Mouse (Mus musculus) embryonic facial prominence, embryonic 12.5 days (tissue): ENCODE results near the gene Elfn2. TPM values are rescaled to one million over a fixed set of nuclear protein-coding genes. Genes with fewer than 3 reads are reported as not detected.
A peak's percentile ranks its signal among the peaks of the same experiment; 100 is the strongest.

Experiments used
- ATAC-seq: fragments of 200-750 bp; cut with Nextera tagmentation; 2 replicates; pipeline ENCODE4 v1.8.0; 2017; ENCODE audit not compliant: insufficient number of reproducible peaks, insufficient read depth, low FRiP score, low TSS enrichment
- H3K27ac ChIP-seq: fragments of 300-500 bp; sonication (generic); 2 replicates; pipeline ENCODE4 v1.5.1; 2016; ENCODE audit warnings: mild to moderate bottlenecking
- H3K27me3 ChIP-seq: fragments of 300-500 bp; sonication (generic); 2 replicates; pipeline ENCODE4 v1.6.1; 2016; ENCODE audit warnings: mild to moderate bottlenecking, moderate library complexity
- H3K36me3 ChIP-seq: fragments of 300-500 bp; sonication (generic); 2 replicates; pipeline ENCODE4 v1.6.1; 2016; ENCODE audit warnings: mild to moderate bottlenecking
- H3K4me1 ChIP-seq: fragments of 300-500 bp; sonication (generic); 2 replicates; pipeline ENCODE4 v1.6.1; 2016
- H3K4me2 ChIP-seq: fragments of 300-500 bp; sonication (generic); replicated peaks from 2 replicates; pipeline ENCODE4 v1.6.1; 2016; ENCODE audit warnings: mild to moderate bottlenecking, moderate library complexity
- H3K4me3 ChIP-seq: fragments of 300-500 bp; sonication (generic); 2 replicates; pipeline ENCODE4 v1.5.1; 2016; ENCODE audit warnings: mild to moderate bottlenecking
- H3K9ac ChIP-seq: fragments of 300-500 bp; sonication (generic); 2 replicates; pipeline ENCODE4 v1.6.1; 2016; ENCODE audit warnings: mild to moderate bottlenecking, moderate library complexity
- H3K9me3 ChIP-seq: fragments of 300-500 bp; sonication (generic); 2 replicates; pipeline ENCODE4 v1.6.1; 2016; ENCODE audit warnings: mild to moderate bottlenecking, moderate library complexity
- WGBS: fragments of 180-500 bp; shearing (Covaris S2); methylation state at CpG from one replicate; pipeline ENCODE4 v1.1.7; 2016; 5-methylcytosine and 5-hydroxymethylcytosine counted together
- polyA plus RNA-seq: library from polyadenylated mRNA; unstranded; fragments of >200 nt; fragmentation: Nextera tagmentation; extraction: Ambion mirVana; gene quantifications from 2 replicates; pipeline ENCODE4 v1.2.1, GENCODE M21; 2016

The Elfn2 gene
- polyA plus RNA-seq, 1 experiment from 2014 or later: 0.06 TPM

GRCm38 (mm10) chr15:78744206-78744605 lies 25.6 kb upstream of the Elfn2 start:
- Histone ChIP-seq H3K4me2 (no peak overlapping the region), H3K4me3 (no peak overlapping the region), H3K4me1 (no peaks in the 10 kb centered on the region), H3K27ac (no peak overlapping the region), H3K27me3 (no peaks in the 10 kb centered on the region), H3K36me3 (no peaks in the 10 kb centered on the region), H3K9ac (no peak overlapping the region), H3K9me3 (no peaks in the 10 kb centered on the region)
- no peak for ATAC-seq
- 2% methylated on average over 5 of the region's 5 CpGs for WGBS

- Histone ChIP-seq H3K27ac (no peak overlapping the region), H3K4me3 (no peak overlapping the region), H3K9ac (no peak overlapping the region), H3K4me2 (no peak overlapping the region), H3K36me3 (no peaks in the 10 kb centered on the region), H3K4me1 (no peaks in the 10 kb centered on the region), H3K27me3 (no peaks in the 10 kb centered on the region), H3K9me3 (no peaks in the 10 kb centered on the region)
- 49% methylated on average over 2 of the region's 10 CpGs for WGBS
- no peak for ATAC-seq
Observed at GRCm38 (mm10) chr15:78742831-78743230, 24.3 kb upstream of the Elfn2 start.

GRCm38 (mm10) chr15:78740662-78741061 lies 22.1 kb upstream of the Elfn2 start:
- Histone ChIP-seq H3K36me3 (no peaks in the 10 kb centered on the region), H3K4me3 (no peak overlapping the region), H3K9ac (no peak overlapping the region), H3K27me3 (0 out of 2 replicates have a peak, but pooled peaks cover 9% of the 10 kb centered on the region), H3K27ac (no peak overlapping the region), H3K4me1 (no peaks in the 10 kb centered on the region), H3K9me3 (no peaks in the 10 kb centered on the region), H3K4me2 (no peak overlapping the region)
- 64% methylated on average over 12 of the region's 12 CpGs for WGBS
- no peak for ATAC-seq

GRCm38 (mm10) chr15:78737146-78737545 lies 18.6 kb upstream of the Elfn2 start:
- Histone ChIP-seq H3K9ac (no peak overlapping the region), H3K27ac (no peak overlapping the region), H3K4me2 (no peak overlapping the region), H3K4me3 (no peak overlapping the region), H3K9me3 (no peaks in the 10 kb centered on the region), H3K36me3 (no peaks in the 10 kb centered on the region), H3K4me1 (no peaks in the 10 kb centered on the region), H3K27me3 (0 out of 2 replicates have a peak, but pooled peaks cover 10% of the 10 kb centered on the region)
- 60% methylated on average over 6 of the region's 6 CpGs for WGBS
- no peak for ATAC-seq

- Histone ChIP-seq H3K4me2 (no peak overlapping the region), H3K27ac (no peak overlapping the region)
- no peak for ATAC-seq
Observed at GRCm38 (mm10) chr15:78736681-78737100, 18.1 kb upstream of the Elfn2 start.

GRCm38 (mm10) chr15:78736181-78736579 lies 17.6 kb upstream of the Elfn2 start:
- 69% methylated on average over 3 of the region's 3 CpGs for WGBS
- Histone ChIP-seq H3K4me2 (no peak overlapping the region), H3K27me3 (0 out of 2 replicates have a peak, but pooled peaks cover 10% of the 10 kb centered on the region), H3K9me3 (no peaks in the 10 kb centered on the region), H3K4me3 (no peak overlapping the region), H3K27ac (no peak overlapping the region), H3K9ac (no peak overlapping the region), H3K4me1 (no peaks in the 10 kb centered on the region), H3K36me3 (no peaks in the 10 kb centered on the region)
- ATAC-seq: no peak

More at GRCm38 (mm10) chr15:78736681-78737100, 18.1 kb upstream of the Elfn2 start:
- Histone ChIP-seq H3K27me3 (0 out of 2 replicates have a peak, but pooled peaks cover 10% of the 10 kb centered on the region), H3K36me3 (no peaks in the 10 kb centered on the region), H3K9ac (no peak overlapping the region), H3K9me3 (no peaks in the 10 kb centered on the region), H3K4me1 (no peaks in the 10 kb centered on the region), H3K4me3 (no peak overlapping the region)
- 46% methylated on average over 7 of the region's 7 CpGs for whole genome bisulfite sequencing

- Histone ChIP-seq H3K4me2 (no peak overlapping the region), H3K4me3 (no peak overlapping the region), H3K4me1 (no peaks in the 10 kb centered on the region), H3K9me3 (no peaks in the 10 kb centered on the region), H3K27ac (no peak overlapping the region), H3K27me3 (0 out of 2 replicates have a peak, but pooled peaks cover 10% of the 10 kb centered on the region), H3K36me3 (no peaks in the 10 kb centered on the region), H3K9ac (no peak overlapping the region)
- 50% methylated on average over 17 of the region's 17 CpGs for WGBS
- ATAC-seq: no peak
Observed at GRCm38 (mm10) chr15:78735431-78736180, 17.0 kb upstream of the Elfn2 start.

GRCm38 (mm10) chr15:78731830-78732229 lies 13.3 kb upstream of the Elfn2 start:
- Histone ChIP-seq H3K36me3 (no peaks in the 10 kb centered on the region), H3K9me3 (no peaks in the 10 kb centered on the region), H3K4me2 (no peak overlapping the region), H3K9ac (no peak overlapping the region), H3K4me1 (no peaks in the 10 kb centered on the region), H3K27me3 (0 out of 2 replicates have a peak, but pooled peaks cover 12% of the 10 kb centered on the region), H3K4me3 (no peak overlapping the region), H3K27ac (no peak overlapping the region)
- 54% methylated on average over 4 of the region's 4 CpGs for WGBS
- no peak for ATAC-seq

- ATAC-seq: no peak
- 83% methylated on average over 12 of the region's 12 CpGs for WGBS
- peaks cover 6% of the 10 kb centered on the region; the same call in 1 of the 2 replicates for H3K27me3 ChIP-seq
- no peak overlapping the region for H3K27ac ChIP-seq
- H3K9me3 ChIP-seq: no peaks in the 10 kb centered on the region
- H3K4me2 ChIP-seq: no peak overlapping the region
- no peaks in the 10 kb centered on the region for H3K4me1 ChIP-seq
- no peak overlapping the region for H3K4me3 ChIP-seq
- H3K9ac ChIP-seq: no peak overlapping the region
- H3K36me3 ChIP-seq: no peaks in the 10 kb centered on the region
Observed at GRCm38 (mm10) chr15:78730315-78731049, 11.9 kb upstream of the Elfn2 start.

GRCm38 (mm10) chr15:78726697-78727096 lies 8.1 kb upstream of the Elfn2 start:
- Histone ChIP-seq H3K4me1 (no peaks in the 10 kb centered on the region), H3K9ac (no peak overlapping the region), H3K27ac (no peak overlapping the region), H3K4me3 (no peak overlapping the region), H3K36me3 (no peaks in the 10 kb centered on the region), H3K27me3 (peaks cover 14% of the 10 kb centered on the region), H3K4me2 (no peak overlapping the region), H3K9me3 (no peaks in the 10 kb centered on the region)
- ATAC-seq: no peak
- WGBS: 74% methylated on average over 7 of the region's 7 CpGs

GRCm38 (mm10) chr15:78720532-78720931 lies 2.0 kb upstream of the Elfn2 start:
- no peaks in the 10 kb centered on the region for H3K9me3 ChIP-seq
- peaks cover 7% of the 10 kb centered on the region; the same call in 1 of the 2 replicates for H3K4me1 ChIP-seq
- no peak overlapping the region for H3K4me3 ChIP-seq
- peaks cover 63% of the 10 kb centered on the region for H3K27me3 ChIP-seq
- H3K36me3 ChIP-seq: no peaks in the 10 kb centered on the region
- no peak overlapping the region for H3K4me2 ChIP-seq
- H3K27ac ChIP-seq: no peak overlapping the region
- ATAC-seq: no peak
- H3K9ac ChIP-seq: no peak overlapping the region
- 77% methylated on average over 7 of the region's 7 CpGs for WGBS

- WGBS: 3% methylated on average over 16 of the region's 16 CpGs
- ATAC-seq: no peak
- peaks cover 65% of the 10 kb centered on the region for H3K27me3 ChIP-seq
- no peak overlapping the region for H3K9ac ChIP-seq
- H3K9me3 ChIP-seq: no peaks in the 10 kb centered on the region
- peaks cover 7% of the 10 kb centered on the region; the same call in 1 of the 2 replicates for H3K4me1 ChIP-seq
- 0 out of 2 replicates have a peak overlapping the region, but pooled peaks have one; percentile 17 for H3K4me2 ChIP-seq
- no peaks in the 10 kb centered on the region for H3K36me3 ChIP-seq
- no peak overlapping the region for H3K4me3 ChIP-seq
- H3K27ac ChIP-seq: no peak overlapping the region
Observed at GRCm38 (mm10) chr15:78720094-78720493, 1.5 kb upstream of the Elfn2 start.
